Mouse (Mus musculus) kidney, postnatal 0 days (tissue): ENCODE results near the gene Ifitm5. TPM values are rescaled to one million over a fixed set of nuclear protein-coding genes. Genes with fewer than 3 reads are reported as not detected.

ENCODE experiments used
- ATAC-seq: fragments of 200-750 bp; cut with Nextera tagmentation; replicated peaks from 2 replicates; pipeline ENCODE4 v1.8.0; 2017; ENCODE audit warnings: low read depth, moderate number of reproducible peaks, moderate TSS enrichment, moderate library complexity; ENCODE audit not compliant: low FRiP score
- DNase-seq: peaks from one replicate; pipeline ENCODE4 v3.0.0-alpha.2; 2016; ENCODE audit warnings: low spot score
- H3K27ac ChIP-seq: fragments of 300-500 bp; sonication (generic); 2 replicates; pipeline ENCODE4 v1.5.1; 2014; ENCODE audit warnings: mild to moderate bottlenecking
- H3K27me3 ChIP-seq: fragments of 300-500 bp; sonication (generic); 2 replicates; pipeline ENCODE4 v1.6.1; 2014; ENCODE audit warnings: low read length, mixed read lengths; ENCODE audit not compliant: insufficient read depth
- H3K36me3 ChIP-seq: fragments of 300-500 bp; sonication (generic); 2 replicates; pipeline ENCODE4 v1.6.1; 2014; ENCODE audit warnings: low read length, mixed read lengths; ENCODE audit not compliant: insufficient read depth
- H3K4me1 ChIP-seq: fragments of 300-500 bp; sonication (generic); replicated peaks from 2 replicates; pipeline ENCODE4 v1.6.1; 2014; ENCODE audit warnings: antibody characterized with exemption, low read length, mixed read lengths; ENCODE audit not compliant: insufficient read depth
- H3K4me2 ChIP-seq: fragments of 300-500 bp; sonication (generic); 2 replicates; pipeline ENCODE4 v1.6.1; 2014; ENCODE audit warnings: mild to moderate bottlenecking, low read length, moderate library complexity, mixed read lengths
- H3K4me3 ChIP-seq: fragments of 300-500 bp; sonication (generic); replicated peaks from 2 replicates; pipeline ENCODE4 v1.5.1; 2014; ENCODE audit warnings: low read depth, low read length
- H3K9ac ChIP-seq: fragments of 300-500 bp; sonication (generic); 2 replicates; pipeline ENCODE4 v1.6.1; 2014; ENCODE audit warnings: low read depth, low read length
- H3K9me3 ChIP-seq: fragments of 300-500 bp; sonication (generic); replicated peaks from 2 replicates; pipeline ENCODE4 v1.6.1; 2016; ENCODE audit warnings: low read length, inconsistent platforms, mixed read lengths
- CTCF ChIP-seq: IDR thresholded peaks from 2 replicates; pipeline ENCODE4 v1.5.1; 2016; ENCODE audit warnings: antibody characterized with exemption, low read depth, mild to moderate bottlenecking, moderate library complexity
- WGBS: fragments of 180-500 bp; shearing (Covaris S2); extraction: QIAGEN DNeasy Blood & Tissue Kit; methylation state at CpG from one replicate; pipeline ENCODE4 v1.1.7; 2014; 5-methylcytosine and 5-hydroxymethylcytosine counted together
- polyA plus RNA-seq: library from polyadenylated mRNA; unstranded; fragments of >200 nt; fragmentation: Nextera tagmentation; extraction: Ambion mirVana; gene quantifications from 2 replicates; pipeline ENCODE4 v1.2.1, GENCODE M21; 2015

The Ifitm5 gene
- polyA plus RNA-seq, 1 experiment from 2014 or later: 2.2 TPM

DNA sequence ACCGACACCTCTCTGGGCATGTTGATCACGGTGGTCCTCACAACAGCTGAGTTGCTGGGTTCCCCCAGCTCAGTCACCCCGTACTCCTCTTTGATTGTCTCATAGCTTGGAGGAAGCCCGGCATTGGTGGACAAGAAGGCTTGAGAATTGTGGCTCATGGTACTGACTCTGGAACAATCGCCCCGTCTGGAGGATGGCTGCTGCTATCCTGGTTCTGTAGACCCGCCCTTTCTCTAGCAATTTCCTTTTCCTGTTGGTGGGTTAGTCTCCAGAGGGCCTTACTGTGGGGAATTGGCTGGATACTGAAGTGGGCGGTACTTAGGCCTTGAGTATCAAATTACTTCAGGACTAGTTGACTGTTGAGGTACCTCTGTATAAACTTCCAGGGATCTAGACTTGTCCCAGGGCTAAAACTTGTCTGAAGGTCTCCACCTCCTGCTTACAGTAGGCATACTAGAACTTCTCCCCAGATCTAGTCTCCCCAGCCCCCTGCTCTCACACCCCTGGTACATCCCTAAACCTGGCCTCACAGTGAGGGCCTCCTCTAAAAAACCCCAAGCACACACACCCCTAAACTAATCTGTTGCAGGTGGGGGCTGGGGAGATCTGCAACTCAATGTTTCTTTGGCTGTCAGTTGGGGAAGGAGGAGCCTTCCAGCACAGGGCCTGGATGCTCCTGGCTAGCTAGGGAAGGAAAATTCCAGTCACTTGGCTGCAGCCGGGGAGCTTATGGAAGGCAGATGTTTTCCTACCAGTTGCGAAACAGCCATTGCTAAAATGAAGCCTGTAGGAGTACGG, 5.9 kb upstream of the Ifitm5 start, which contains the start of the genes Gm45717 and Ifitm2:
Gene Gm45717 (minus strand): TSS at position 180 of the 798 bp plus-strand sequence.
Gene Ifitm2 (minus strand): TSS at position 230 of the 798 bp plus-strand sequence.
- no peaks in the 10 kb centered on the region for H3K9me3 ChIP-seq
- H3K27me3 ChIP-seq: no peaks in the 10 kb centered on the region
- H3K27ac ChIP-seq: peak within 1 kb of the TSS; percentile 92
- H3K4me2 ChIP-seq: peak within 1 kb of the TSS; percentile 64
- peak; percentile 99 for DNase-seq
- H3K36me3 ChIP-seq: no peaks in the 10 kb centered on the region
- ATAC-seq: peak; percentile 87
- H3K9ac ChIP-seq: peak within 1 kb of the TSS; percentile 65
- H3K4me1 ChIP-seq: peaks cover 24% of the 10 kb centered on the region
- TF ChIP-seq CTCF: peak; percentile 19; the same call in 1 of the 2 replicates
- H3K4me3 ChIP-seq: peak within 1 kb of the TSS; percentile 56
- 10% methylated on average over 11 of the region's 11 CpGs for WGBS

DNA sequence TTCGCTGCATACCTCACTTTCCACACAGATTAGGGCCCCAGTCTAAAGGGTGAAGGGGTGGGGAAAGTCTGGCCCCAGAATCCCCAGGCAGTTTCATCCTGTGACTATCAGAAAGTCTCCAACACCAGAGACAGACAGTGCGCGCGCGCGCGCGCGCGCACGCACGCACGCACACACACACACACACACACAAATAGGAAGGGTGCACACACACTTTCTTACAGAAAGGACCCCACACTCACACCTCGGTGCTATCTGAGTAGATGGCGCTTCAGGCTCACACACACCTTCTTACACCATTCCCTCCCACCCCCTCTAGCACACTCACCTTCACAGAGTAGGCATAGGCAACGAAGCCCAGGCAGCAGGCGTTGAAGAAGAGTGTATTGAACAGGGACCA, 5.3 kb upstream of the Ifitm5 start:
- Histone ChIP-seq H3K9me3 (no peaks in the 10 kb centered on the region), H3K27ac (peak overlapping the region; percentile 92), H3K27me3 (no peaks in the 10 kb centered on the region), H3K36me3 (no peaks in the 10 kb centered on the region), H3K4me1 (peaks cover 30% of the 10 kb centered on the region), H3K4me2 (peak overlapping the region; percentile 64), H3K4me3 (peak overlapping the region; percentile 56), H3K9ac (peak overlapping the region; percentile 65)
- TF ChIP-seq CTCF: no peak
- 2% methylated on average over 17 of the region's 17 CpGs for WGBS
- peak; percentile 44 for DNase-seq
- ATAC-seq: peak; percentile 38

DNA sequence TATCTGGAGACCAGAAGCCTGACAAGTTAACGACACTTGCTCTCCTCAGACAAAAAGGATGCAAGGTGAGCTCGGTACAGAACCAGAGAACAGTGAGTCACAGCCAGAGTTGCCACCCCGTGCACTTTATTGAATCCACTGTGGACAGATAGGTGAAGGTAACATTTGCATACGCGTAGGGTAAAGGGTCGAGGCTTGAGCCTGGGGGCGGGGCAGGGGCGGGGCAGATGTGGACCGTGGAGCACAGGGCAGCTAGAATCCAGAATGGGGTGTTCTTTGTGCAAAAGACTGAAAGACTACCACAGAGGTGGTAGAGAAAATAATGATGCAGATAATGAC, 4.6 kb upstream of the Ifitm5 start:
- DNase-seq (no peak), ATAC-seq (no peak)
- peak overlapping the region; percentile 65 for H3K9ac ChIP-seq
- peak overlapping the region; percentile 64 for H3K4me2 ChIP-seq
- no peak overlapping the region for H3K27ac ChIP-seq
- WGBS: 6% methylated on average over 9 of the region's 9 CpGs
- no peaks in the 10 kb centered on the region for H3K36me3 ChIP-seq
- H3K4me1 ChIP-seq: peaks cover 32% of the 10 kb centered on the region
- peak overlapping the region; percentile 56 for H3K4me3 ChIP-seq
- TF ChIP-seq CTCF: no peak
- no peaks in the 10 kb centered on the region for H3K27me3 ChIP-seq
- no peaks in the 10 kb centered on the region for H3K9me3 ChIP-seq

DNA sequence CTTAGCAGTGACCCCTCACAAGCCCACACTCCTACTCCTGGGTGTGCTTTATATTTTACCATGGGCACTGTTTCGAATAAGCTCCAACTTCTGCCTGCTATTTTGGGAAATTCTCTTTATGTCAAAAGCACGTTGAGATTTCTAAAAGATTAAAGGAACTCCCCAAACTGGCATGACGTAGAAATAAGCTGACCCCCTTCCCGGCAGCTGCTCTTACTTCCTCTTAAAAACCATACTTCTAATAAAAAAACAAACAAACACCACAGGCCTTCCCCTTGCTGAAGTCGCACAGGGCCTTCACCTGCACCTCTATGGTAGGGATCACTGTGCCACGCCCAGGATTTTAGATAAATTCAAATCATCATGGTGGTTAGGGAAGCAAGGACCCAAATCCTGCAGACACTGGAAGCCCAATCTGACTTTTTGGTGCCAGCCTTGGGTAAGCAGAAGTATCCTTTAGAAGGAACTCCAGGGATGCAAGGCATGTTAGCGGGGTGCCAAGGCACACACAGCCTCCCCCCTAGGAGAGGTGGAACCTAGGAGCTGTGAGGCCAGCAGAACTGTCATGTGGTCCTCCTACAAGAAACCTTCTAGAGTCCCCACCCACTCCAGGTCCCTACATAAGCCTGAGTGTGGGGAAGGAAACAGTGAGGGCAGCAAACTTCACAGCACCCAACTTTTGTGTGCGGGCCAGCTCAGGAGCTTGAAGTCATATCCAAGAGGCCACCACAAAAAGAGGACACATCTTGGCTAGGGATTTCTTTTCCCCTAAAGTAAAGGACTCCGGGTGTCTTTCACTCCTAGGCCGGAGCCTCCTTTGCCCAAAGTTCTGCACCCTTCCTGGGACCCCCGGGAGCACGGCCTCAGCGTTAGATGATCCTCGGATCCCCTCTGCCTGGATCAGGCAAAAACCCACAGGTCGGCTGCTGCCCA, 4.0 kb upstream of the Ifitm5 start:
- Histone ChIP-seq H3K27ac (no peak overlapping the region), H3K4me1 (peaks cover 32% of the 10 kb centered on the region)
- ATAC-seq: no peak

DNA sequence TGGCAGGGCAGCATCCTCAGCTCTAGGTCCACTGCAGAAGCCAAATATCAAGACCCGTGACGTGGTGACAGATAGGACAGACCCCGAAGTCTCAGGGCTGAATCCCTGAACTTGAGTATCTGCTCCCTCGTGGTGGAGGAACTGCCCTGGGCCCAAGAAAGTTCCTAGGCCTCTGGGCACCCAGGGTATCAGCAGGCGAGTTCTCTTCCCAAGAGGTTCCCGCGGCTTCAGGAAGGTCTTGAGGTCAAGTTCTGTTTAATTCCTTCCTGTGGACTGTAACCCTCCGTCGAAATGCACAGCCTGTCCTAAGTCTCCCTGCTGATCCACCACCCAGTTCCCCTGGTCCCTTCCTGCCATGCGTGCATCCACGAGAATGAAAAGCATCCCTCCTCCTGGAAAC, 3.0 kb upstream of the Ifitm5 start:
- peak overlapping the region; percentile 64; the same call in 1 of the 2 replicates for H3K4me2 ChIP-seq
- 69% methylated on average over 11 of the region's 11 CpGs for WGBS
- no peak for TF ChIP-seq CTCF
- H3K4me1 ChIP-seq: peaks cover 32% of the 10 kb centered on the region
- DNase-seq (no peak), ATAC-seq (no peak)
- H3K36me3 ChIP-seq: 0 out of 2 replicates have a peak, but pooled peaks cover 5% of the 10 kb centered on the region
- H3K27ac ChIP-seq: 0 out of 2 replicates have a peak overlapping the region, but pooled peaks have one; percentile 19
- H3K4me3 ChIP-seq: no peak overlapping the region
- H3K9me3 ChIP-seq: no peaks in the 10 kb centered on the region
- no peaks in the 10 kb centered on the region for H3K27me3 ChIP-seq
- 0 out of 2 replicates have a peak overlapping the region, but pooled peaks have one; percentile 65 for H3K9ac ChIP-seq

More for the DNA sequence above, 4.0 kb upstream of the Ifitm5 start:
- H3K9ac ChIP-seq: peak overlapping the region; percentile 65; the same call in 1 of the 2 replicates
- H3K9me3 ChIP-seq: no peaks in the 10 kb centered on the region
- peak overlapping the region; percentile 56 for H3K4me3 ChIP-seq
- H3K27me3 ChIP-seq: no peaks in the 10 kb centered on the region
- H3K4me2 ChIP-seq: peak overlapping the region; percentile 64
- 0 out of 2 replicates have a peak, but pooled peaks cover 2% of the 10 kb centered on the region for H3K36me3 ChIP-seq
- DNase-seq: no peak
- 43% methylated on average over 15 of the region's 15 CpGs for WGBS
- no peak for TF ChIP-seq CTCF

DNA sequence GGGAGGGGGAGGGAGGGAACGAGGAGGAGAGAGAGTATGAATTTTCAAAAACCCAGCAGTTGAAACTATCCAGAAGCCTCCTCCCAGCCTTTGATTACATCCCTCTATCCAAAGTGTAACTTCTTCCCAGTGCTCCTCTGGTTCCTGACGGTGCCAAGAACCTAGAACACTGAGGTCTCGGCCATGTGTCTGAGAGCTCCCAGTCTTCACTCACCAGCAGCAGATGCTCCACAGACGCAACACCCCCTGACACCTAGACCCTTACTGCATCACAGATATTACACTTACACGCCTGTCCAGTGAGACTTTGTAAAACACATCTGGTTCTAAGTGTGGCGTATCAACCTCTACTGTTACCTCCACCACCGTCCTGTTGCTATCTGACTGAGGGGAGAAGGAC, 2.4 kb upstream of the Ifitm5 start:
- H3K9ac ChIP-seq: no peak overlapping the region
- no peak for DNase-seq
- peaks cover 32% of the 10 kb centered on the region for H3K4me1 ChIP-seq
- H3K9me3 ChIP-seq: no peaks in the 10 kb centered on the region
- 73% methylated on average over 7 of the region's 7 CpGs for WGBS
- H3K36me3 ChIP-seq: 0 out of 2 replicates have a peak, but pooled peaks cover 9% of the 10 kb centered on the region
- no peak for TF ChIP-seq CTCF
- ATAC-seq: no peak
- no peak overlapping the region for H3K4me3 ChIP-seq
- H3K27me3 ChIP-seq: no peaks in the 10 kb centered on the region
- H3K4me2 ChIP-seq: no peak overlapping the region
- H3K27ac ChIP-seq: no peak overlapping the region
